Mouse (Mus musculus) G1E (cell line): Measurements from ENCODE around the gene Tbc1d9b.

Source experiments
- CTCF ChIP-seq: IDR thresholded peaks from 2 replicates; pipeline ENCODE4 v1.5.1; 2012; ENCODE audit warnings: low read depth, low read length, inconsistent platforms, mixed read lengths
- GATA1 ChIP-seq: IDR thresholded peaks from 2 replicates; pipeline ENCODE4 v1.6.1; 2012; ENCODE audit warnings: borderline replicate concordance, low read length, inconsistent platforms, mixed read lengths
- POLR2AphosphoS5 ChIP-seq: IDR thresholded peaks from 2 replicates; pipeline ENCODE4 v1.6.1; 2012; ENCODE audit warnings: low read depth, low read length, inconsistent platforms; ENCODE audit not compliant: insufficient replicate concordance
- TAL1 ChIP-seq: conservative IDR thresholded peaks from 2 replicates; pipeline ENCODE4 v1.6.1; 2012; ENCODE audit warnings: low read depth, low read length, inconsistent platforms, mixed read lengths

DNA sequence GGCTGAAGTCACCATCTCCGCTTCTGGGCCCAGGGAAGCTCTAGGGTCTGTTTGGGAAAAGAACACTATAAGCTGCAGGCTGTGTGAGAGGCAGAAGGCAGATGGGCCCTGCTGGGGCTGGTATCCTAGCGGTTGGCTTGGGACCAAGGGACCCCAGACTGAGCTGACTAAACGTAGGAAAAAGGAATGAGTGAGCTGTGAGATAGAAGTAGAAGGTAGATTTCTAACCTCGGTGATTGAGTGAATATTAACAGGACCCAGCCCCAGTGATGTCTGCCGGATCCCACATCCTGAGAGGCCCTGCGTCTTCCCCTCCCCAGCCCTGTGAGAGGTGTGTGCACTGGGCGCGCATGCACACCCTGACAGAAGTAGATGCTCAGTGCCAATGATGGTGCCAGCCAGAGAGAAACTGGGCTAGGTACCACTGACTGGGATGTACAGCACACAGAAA lies 8.5 kb upstream of the Tbc1d9b start:
- TF ChIP-seq CTCF, result no peak
- TF ChIP-seq POLR2AphosphoS5, result no peak
- no peak for TF ChIP-seq TAL1
- TF ChIP-seq GATA1, result no peak
